Mouse (Mus musculus) myocyte (in vitro differentiated cells): ENCODE data around the gene Ints4.

Experiments used
- CEBPB ChIP-seq: IDR thresholded peaks from 2 replicates; pipeline ENCODE4 v1.6.1; 2011; ENCODE audit warnings: mild to moderate bottlenecking, moderate library complexity; ENCODE audit not compliant: poor library complexity, insufficient read depth, severe bottlenecking
- E2F4 ChIP-seq: IDR thresholded peaks from one replicate; pipeline ENCODE4 v1.6.1; 2011; ENCODE audit warnings: mild to moderate bottlenecking, control low read depth, moderate library complexity; ENCODE audit not compliant: insufficient read depth
- MAX ChIP-seq: IDR thresholded peaks from one replicate; pipeline ENCODE4 v1.6.1; 2011; ENCODE audit warnings: low read depth, mild to moderate bottlenecking, control low read depth
- MYOD1 ChIP-seq, 3 experiments: IDR thresholded peaks; one replicate each; pipeline ENCODE4 v1.6.1; 2011; ENCODE audit warnings: control low read depth in 2 of 3, low read depth in 2 of 3, mild to moderate bottlenecking in 2 of 3, moderate library complexity in 1 of 3; ENCODE audit not compliant: insufficient read length in 2 of 3, control insufficient read depth in 1 of 3
- MYOG ChIP-seq, 3 experiments: IDR thresholded peaks; one replicate each; pipeline ENCODE4 v1.6.1; 2011; ENCODE audit warnings: control low read depth in 2 of 3, low read depth in 2 of 3, mild to moderate bottlenecking in 2 of 3; ENCODE audit not compliant: insufficient read length in 2 of 3, control insufficient read depth in 1 of 3, insufficient read depth in 1 of 3
- POLR2A ChIP-seq: IDR thresholded peaks from one replicate; pipeline ENCODE4 v1.6.1; 2011; ENCODE audit warnings: low read depth, mild to moderate bottlenecking, control low read depth, moderate library complexity; ENCODE audit not compliant: insufficient read length
- POLR2AphosphoS2 ChIP-seq: IDR thresholded peaks from one replicate; pipeline ENCODE4 v1.6.1; 2011; ENCODE audit warnings: low read depth, control low read depth; ENCODE audit not compliant: insufficient read length
- REST ChIP-seq: IDR thresholded peaks from one replicate; pipeline ENCODE4 v1.6.1; 2011; ENCODE audit warnings: mild to moderate bottlenecking, control low read depth, moderate library complexity; ENCODE audit not compliant: insufficient read depth, insufficient read length
- TCF12 ChIP-seq: IDR thresholded peaks from one replicate; pipeline ENCODE4 v1.6.1; 2011; ENCODE audit warnings: mild to moderate bottlenecking, control low read depth; ENCODE audit not compliant: poor library complexity, insufficient read depth, severe bottlenecking
- TCF3 ChIP-seq: IDR thresholded peaks from one replicate; pipeline ENCODE4 v1.6.1; 2011; ENCODE audit warnings: low read depth, control low read depth; ENCODE audit not compliant: insufficient read length

GRCm38 (mm10) chr7:97491157-97491556 is 10.4 kb downstream of the Ints4 start:
- TF ChIP-seq MYOG (IDR thresholded peaks at IDR 0.05; ENCODE audit: control insufficient read depth in 1 of 3, insufficient read depth in 1 of 3, insufficient read length in 2 of 3, low read depth in 2 of 3) (no peak), MAX (no peak), CEBPB (no peak), POLR2A (no peak), REST (no peak), E2F4 (no peak), TCF12 (no peak), POLR2AphosphoS2 (no peak), MYOD1 (IDR thresholded peaks at IDR 0.05; ENCODE audit: control insufficient read depth in 1 of 3, insufficient read length in 2 of 3, low read depth in 2 of 3) (no peak), TCF3 (no peak)
